Mouse (Mus musculus): Measurements from ENCODE around the gene Snap91.

Gene Snap91

GRCm38 (mm10) chr9:86880113-86880972, at the start of gene Snap91:
TSS of gene Snap91 (minus strand) at chr9:86880654.
- DNase-seq: no peak

DNA sequence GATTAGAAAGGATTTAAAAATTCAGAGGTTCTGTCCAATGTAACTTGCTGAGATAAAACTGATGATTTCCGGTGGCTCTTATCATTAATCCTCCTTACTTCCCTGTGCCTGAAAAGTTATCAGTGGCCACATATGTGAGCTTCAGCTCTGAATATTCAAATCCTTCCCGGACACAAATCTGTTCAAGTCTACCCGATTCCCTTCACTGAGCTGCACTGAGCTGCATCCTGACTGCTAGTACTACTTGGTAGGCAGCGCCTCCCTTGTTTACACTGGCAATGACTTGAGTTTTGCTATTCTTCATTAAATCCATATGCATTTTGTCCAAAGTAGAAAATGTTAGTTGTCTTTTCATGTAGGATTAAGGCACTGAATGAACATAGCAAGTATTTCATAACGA, 46.1 kb upstream of the Snap91 start:
- DNase-seq: no peak

- no peak for DNase-seq
Observed at GRCm38 (mm10) chr9:86925688-86926087, 45.2 kb upstream of the Snap91 start.

- no peak for DNase-seq
Observed at GRCm38 (mm10) chr9:86922430-86922829, 42.0 kb upstream of the Snap91 start.

GRCm38 (mm10) chr9:86916543-86916942, 36.1 kb upstream of the Snap91 start:
- DNase-seq: no peak

DNA sequence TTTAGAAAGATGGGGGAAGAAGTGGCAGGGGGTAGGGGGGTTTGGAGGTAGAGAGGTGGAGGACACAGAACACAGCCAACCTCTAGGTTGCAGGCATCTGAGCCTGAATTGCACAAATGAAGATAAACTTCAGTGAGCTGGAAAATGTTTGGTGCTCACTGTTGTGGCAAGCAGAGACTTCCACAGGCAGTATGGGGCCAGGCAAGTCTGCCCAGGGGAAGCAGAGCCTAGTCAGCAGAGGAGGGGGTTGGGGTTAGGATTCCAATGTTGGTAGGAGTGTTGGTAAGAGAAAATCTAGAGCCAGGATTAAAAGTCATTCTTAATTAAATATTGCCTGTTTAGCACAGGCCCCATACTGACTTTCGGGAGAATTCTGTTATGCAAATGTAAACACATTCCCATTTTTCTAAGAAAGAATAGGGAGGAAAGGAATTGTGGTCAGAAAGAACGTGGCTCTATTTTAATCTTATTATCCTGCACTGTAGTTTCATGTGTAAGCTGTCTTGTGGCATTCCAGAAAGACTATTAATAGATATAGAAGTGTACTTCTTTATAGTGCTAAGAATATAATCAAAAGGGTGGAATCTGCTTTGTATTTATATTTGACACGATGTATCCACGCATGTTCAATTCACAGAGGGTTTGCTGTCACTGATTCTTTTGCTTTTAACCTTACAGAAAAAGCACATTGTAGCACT, 19.2 kb upstream of the Snap91 start:
- no peak for DNase-seq

DNA sequence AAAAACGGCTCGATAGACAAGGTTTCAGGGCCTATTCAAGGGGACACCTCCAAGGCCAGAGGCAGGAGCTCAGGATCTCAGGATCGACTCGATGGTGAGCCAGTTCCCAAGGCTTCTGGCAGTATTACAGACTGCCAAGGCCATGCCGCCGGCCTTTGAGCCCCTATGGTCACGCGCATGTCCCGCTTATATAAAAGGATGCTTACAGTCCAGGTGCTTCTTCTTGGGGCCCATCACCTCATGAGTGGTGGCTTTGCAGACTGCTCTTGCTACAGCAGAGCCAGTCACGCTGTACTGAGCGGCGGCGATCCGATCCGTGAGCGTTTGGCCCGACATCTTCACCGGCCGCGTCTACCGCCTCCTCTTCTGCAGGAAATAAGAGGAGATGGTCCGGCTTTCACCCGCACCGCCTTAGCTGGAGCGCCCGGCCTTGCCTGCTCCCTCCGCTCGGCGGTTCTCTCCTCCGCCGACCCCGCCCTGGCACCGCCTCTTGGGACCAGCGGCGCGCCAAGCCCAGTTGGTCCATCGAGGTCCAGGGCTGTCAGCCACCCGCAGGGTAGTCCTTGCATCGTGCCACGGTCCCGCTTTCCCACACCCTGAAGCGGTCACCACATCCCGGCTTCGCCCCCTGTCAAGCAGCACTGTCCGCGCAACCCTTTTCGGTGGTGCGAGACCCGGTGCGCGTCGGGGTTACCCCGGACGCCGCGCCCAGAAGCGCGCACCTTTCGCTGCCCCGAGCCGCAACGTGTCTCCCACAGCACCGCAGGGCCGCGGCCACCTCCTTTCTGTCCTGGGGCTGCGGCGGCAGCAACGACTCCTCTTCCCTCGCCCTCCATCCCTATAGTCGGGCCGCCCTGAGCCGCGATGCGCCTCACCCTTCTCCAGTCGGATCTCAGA, 990 bp downstream of the Snap91 start:
- no peak for DNase-seq

- DNase-seq: no peak
Observed at GRCm38 (mm10) chr9:86878716-86879115, 1.7 kb downstream of the Snap91 start.

DNA sequence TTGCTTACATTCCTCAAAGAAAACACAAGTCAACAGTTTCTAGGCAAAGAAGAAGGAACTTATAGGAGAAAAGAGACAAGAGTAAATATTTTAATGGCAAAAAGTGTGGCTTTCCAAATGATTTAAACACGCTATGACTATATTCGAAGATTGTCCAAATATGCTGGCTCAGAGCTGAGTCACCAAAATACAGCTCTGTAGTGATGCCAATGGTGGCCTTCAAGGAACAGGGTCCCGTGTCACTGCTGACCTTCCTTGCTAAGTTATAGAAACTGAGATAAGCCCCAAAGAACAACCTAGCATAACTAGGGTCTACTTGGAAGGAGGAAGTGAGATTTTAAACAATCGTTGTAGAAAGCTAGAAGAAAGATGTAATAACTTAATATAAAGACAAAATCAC, 6.8 kb downstream of the Snap91 start:
- no peak for DNase-seq

DNA sequence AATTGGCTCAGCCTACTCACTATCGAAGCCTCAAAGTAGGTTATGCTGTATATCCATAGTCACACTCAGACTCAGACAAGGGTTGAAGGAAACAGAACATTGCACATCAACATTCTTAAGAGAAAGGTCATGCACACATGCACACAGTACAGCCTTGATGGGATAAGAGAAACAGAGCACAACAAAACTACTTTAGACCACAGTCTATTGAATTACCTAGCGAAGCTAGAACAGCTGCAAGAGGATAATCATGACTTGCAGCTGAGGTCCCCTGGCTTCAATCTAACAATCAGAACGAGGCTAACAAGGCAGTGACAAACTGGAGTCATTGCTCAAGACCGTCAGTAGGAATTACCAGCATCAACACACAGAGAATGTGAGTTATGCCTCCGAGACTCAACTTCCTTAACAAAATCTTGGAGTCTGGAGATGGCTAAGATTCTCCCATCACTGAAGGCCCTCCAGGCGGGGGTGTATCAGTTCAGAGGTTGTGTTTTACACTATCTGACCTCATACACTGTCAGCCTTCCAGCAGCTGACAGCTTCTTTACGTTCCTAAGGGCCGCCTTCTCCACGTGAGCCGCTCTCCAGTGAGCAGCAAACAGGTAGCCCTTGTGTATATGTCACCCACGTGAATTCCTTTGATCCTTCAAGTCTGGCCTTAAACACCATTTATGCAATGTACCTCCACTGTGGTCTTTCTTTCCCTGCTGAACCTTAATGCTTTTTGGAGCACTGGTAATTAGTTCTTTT, 10.7 kb downstream of the Snap91 start:
- DNase-seq: no peak

GRCm38 (mm10) chr9:86858101-86858500, 22.4 kb downstream of the Snap91 start:
- no peak for DNase-seq

- DNase-seq: no peak
Observed at GRCm38 (mm10) chr9:86857626-86858025, 22.8 kb downstream of the Snap91 start.

GRCm38 (mm10) chr9:86852861-86853260, 27.6 kb downstream of the Snap91 start:
- no peak for DNase-seq

- no peak for DNase-seq
Observed at GRCm38 (mm10) chr9:86851689-86852088, 28.8 kb downstream of the Snap91 start.

GRCm38 (mm10) chr9:86850452-86851207, 29.8 kb downstream of the Snap91 start:
- DNase-seq: no peak

DNA sequence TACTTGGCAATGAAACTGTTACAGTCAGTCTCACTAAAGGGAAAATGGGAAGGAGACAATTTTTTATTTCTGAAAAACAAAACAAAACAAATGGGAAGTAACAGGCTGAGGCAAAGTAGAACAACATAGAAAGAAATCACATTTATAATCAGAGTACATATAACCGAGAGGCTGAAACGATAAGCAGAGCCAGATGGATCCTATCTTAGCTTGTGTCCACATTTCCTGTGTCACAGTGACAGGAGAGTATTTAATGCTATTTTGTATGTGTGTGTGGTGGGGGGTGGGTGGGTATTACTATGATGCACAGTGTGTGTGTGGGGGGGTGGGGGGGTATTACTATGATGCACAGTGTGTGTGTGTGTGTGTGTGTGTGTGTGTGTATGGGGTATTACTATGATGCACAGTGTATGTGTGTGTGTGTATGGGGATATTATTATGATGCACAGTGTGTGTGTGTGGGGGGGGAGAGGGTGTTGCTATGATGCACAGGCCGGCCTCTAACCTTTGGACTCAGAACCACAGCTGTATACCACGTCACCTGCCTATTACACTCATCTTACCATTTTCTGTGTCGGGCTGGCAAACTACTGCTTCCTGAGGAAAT, 36.6 kb downstream of the Snap91 start:
- DNase-seq: no peak

DNA sequence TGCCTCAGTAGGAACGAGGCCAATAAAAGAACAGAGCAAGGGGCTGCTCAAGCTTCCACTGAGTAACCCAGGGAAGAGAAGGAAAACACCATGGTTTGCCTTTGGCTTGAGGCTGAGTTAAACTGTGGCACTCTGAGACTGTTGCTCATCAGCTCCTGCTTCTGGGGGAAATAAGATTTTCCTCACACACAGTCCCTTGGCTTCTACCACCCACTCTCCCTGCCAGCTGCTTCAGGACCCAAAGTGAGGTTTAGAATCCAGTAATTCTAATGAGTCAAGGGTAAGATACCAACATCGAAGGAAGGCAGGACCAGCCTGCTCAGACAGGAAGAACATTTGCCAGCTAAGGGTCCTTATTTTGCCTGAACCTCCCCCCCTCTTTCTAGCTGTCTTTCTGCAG, 50.7 kb downstream of the Snap91 start:
- no peak for DNase-seq

GRCm38 (mm10) chr9:86829034-86829433, 51.4 kb downstream of the Snap91 start:
- DNase-seq: no peak

DNA sequence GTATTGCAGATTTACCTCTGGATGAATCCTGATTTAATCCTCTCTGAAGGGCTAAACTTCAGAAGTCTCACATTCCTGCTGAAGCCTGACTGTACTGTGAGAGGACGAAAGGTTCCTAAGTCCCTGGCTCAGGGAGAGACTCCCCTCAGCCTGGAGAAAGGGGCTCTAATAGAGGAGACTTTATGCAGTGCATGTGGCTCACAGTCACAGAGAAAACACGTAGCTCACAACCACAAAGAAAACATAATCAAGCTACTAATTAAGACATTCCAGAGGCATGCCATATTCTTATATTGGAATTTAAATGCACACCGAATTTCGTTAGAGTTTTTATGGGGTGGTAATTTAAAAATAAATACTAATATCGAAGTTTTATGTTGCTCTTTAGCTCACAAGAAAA, 61.1 kb downstream of the Snap91 start:
- no peak for DNase-seq

- DNase-seq: no peak
Observed at GRCm38 (mm10) chr9:86817673-86818072, 62.8 kb downstream of the Snap91 start.

GRCm38 (mm10) chr9:86814340-86814739, 66.1 kb downstream of the Snap91 start:
- DNase-seq: no peak

Data from spleen, adult 18-20 months (tissue).